Mouse (Mus musculus) CH12.LX (cell line): ENCODE data around the gene 2310030G06Rik. TPM values are rescaled to one million over a fixed set of nuclear protein-coding genes. Genes with fewer than 3 reads are reported as not detected.

ENCODE experiments used
- DNase-seq: peaks from one replicate; pipeline ENCODE4 v3.0.0-alpha.2; 2013; ENCODE audit errors: extremely low read depth
- H3K27ac ChIP-seq: 2 replicates; pipeline ENCODE4 v1.5.1; 2012; ENCODE audit warnings: low read depth, mild to moderate bottlenecking, control low read depth, moderate library complexity; ENCODE audit not compliant: insufficient read depth
- H3K27me3 ChIP-seq: replicated peaks from 2 replicates; pipeline ENCODE3; 2012; ENCODE audit warnings: inconsistent platforms
- H3K36me3 ChIP-seq, 2 experiments: replicated peaks in 1 of 2; 2 replicates each; pipeline versions ENCODE3 to v1.6.1; 2012; ENCODE audit warnings: inconsistent platforms in 1 of 2, low read length in 1 of 2, mild to moderate bottlenecking in 1 of 2, mixed read lengths in 1 of 2, moderate library complexity in 1 of 2; ENCODE audit not compliant: control insufficient read depth in 1 of 2, insufficient read depth in 1 of 2
- H3K4me1 ChIP-seq, 2 experiments: 2 replicates each; pipeline ENCODE4 v1.6.1; 2012; ENCODE audit warnings: inconsistent platforms in 1 of 2, moderate library complexity in 1 of 2; ENCODE audit not compliant: insufficient read depth in 2 of 2, control insufficient read depth in 1 of 2
- H3K4me2 ChIP-seq: 2 replicates; pipeline ENCODE4 v1.6.1; 2012; ENCODE audit warnings: low read depth, mild to moderate bottlenecking, control low read depth; ENCODE audit not compliant: poor library complexity, insufficient read depth, severe bottlenecking
- H3K4me3 ChIP-seq, 3 experiments: fragments of 150-350 bp in 1 of 3; sonication (generic) in 1 of 3; replicated peaks in 1 of 3; 2 replicates each; pipeline versions ENCODE3 to v1.5.1; 2011 to 2012; ENCODE audit warnings: low read depth in 2 of 3, low read length in 2 of 3, mild to moderate bottlenecking in 2 of 3, moderate library complexity in 2 of 3, control low read depth in 1 of 3, improper control_type of control experiment in 1 of 3, inconsistent platforms in 1 of 3, mixed read lengths in 1 of 3; ENCODE audit not compliant: poor library complexity in 1 of 3
- H3K79me2 ChIP-seq: replicated peaks from 2 replicates; pipeline ENCODE4 v1.6.1; 2012; ENCODE audit warnings: mild to moderate bottlenecking, moderate library complexity; ENCODE audit not compliant: control insufficient read depth, poor library complexity, insufficient read depth, severe bottlenecking; ENCODE audit errors: extremely low read depth
- H3K9ac ChIP-seq: 2 replicates; pipeline ENCODE4 v1.6.1; 2012; ENCODE audit warnings: low read depth, mild to moderate bottlenecking, control low read depth, moderate library complexity; ENCODE audit not compliant: insufficient read depth
- H3K9me3 ChIP-seq: replicated peaks from 2 replicates; pipeline ENCODE3; 2012; ENCODE audit warnings: low read length, inconsistent platforms, mixed read lengths
- HCFC1 ChIP-seq: IDR thresholded peaks from 2 replicates; pipeline ENCODE4 v1.6.1; 2012; ENCODE audit warnings: low read depth, mild to moderate bottlenecking, inconsistent platforms, low read length, improper control_type of control experiment
- IRF4 ChIP-seq: IDR thresholded peaks from 2 replicates; pipeline ENCODE4 v1.6.1; 2014; ENCODE audit warnings: low read depth, mild to moderate bottlenecking, inconsistent platforms, low read length, improper control_type of control experiment
- JUN ChIP-seq: IDR thresholded peaks from 2 replicates; pipeline ENCODE4 v1.6.1; 2011; ENCODE audit warnings: low read depth, mild to moderate bottlenecking, low read length, improper control_type of control experiment, moderate library complexity; ENCODE audit not compliant: insufficient read depth
- MAFK ChIP-seq: IDR thresholded peaks from 2 replicates; pipeline ENCODE4 v1.6.1; 2011; ENCODE audit warnings: low read length, improper control_type of control experiment; ENCODE audit not compliant: insufficient replicate concordance
- MAZ ChIP-seq: IDR thresholded peaks from 2 replicates; pipeline ENCODE4 v1.6.1; 2012; ENCODE audit warnings: low read depth, mild to moderate bottlenecking, inconsistent platforms, low read length, improper control_type of control experiment, moderate library complexity
- MEF2A ChIP-seq: IDR thresholded peaks from 2 replicates; pipeline ENCODE4 v1.6.1; 2014; ENCODE audit warnings: low read depth, mild to moderate bottlenecking, inconsistent platforms, low read length, improper control_type of control experiment, borderline replicate concordance
- MYC ChIP-seq: IDR thresholded peaks from 2 replicates; pipeline ENCODE4 v1.6.1; 2011; ENCODE audit warnings: low read depth, mild to moderate bottlenecking, improper control_type of control experiment, low read length
- NELFE ChIP-seq: IDR thresholded peaks from 2 replicates; pipeline ENCODE4 v1.6.1; 2011; ENCODE audit warnings: low read depth, low read length, improper control_type of control experiment
- PAX5 ChIP-seq: IDR thresholded peaks from 2 replicates; pipeline ENCODE4 v1.6.1; 2012; ENCODE audit warnings: low read length, inconsistent platforms, mixed read lengths
- POLR2AphosphoS2 ChIP-seq: IDR thresholded peaks from 2 replicates; pipeline ENCODE4 v1.6.1; 2011; ENCODE audit warnings: low read depth, low read length, improper control_type of control experiment
- RAD21 ChIP-seq: IDR thresholded peaks from 2 replicates; pipeline ENCODE4 v1.6.1; 2011; ENCODE audit warnings: low read depth, mild to moderate bottlenecking, low read length, improper control_type of control experiment, moderate library complexity
- SIN3A ChIP-seq: IDR thresholded peaks from 2 replicates; pipeline ENCODE4 v1.6.1; 2012; ENCODE audit warnings: low read length, improper control_type of control experiment, inconsistent platforms
- SMC3 ChIP-seq: IDR thresholded peaks from 2 replicates; pipeline ENCODE4 v1.6.1; 2011; ENCODE audit warnings: low read depth, low read length, improper control_type of control experiment
- ZC3H11A ChIP-seq: IDR thresholded peaks from 2 replicates; pipeline ENCODE4 v1.6.1; 2012; ENCODE audit warnings: low read depth, mild to moderate bottlenecking, inconsistent platforms, low read length, improper control_type of control experiment
- ZKSCAN1 ChIP-seq: IDR thresholded peaks from 2 replicates; pipeline ENCODE4 v1.6.1; 2012; ENCODE audit warnings: low read depth, inconsistent platforms, low read length, improper control_type of control experiment, borderline replicate concordance
- ZMIZ1 ChIP-seq: IDR thresholded peaks from 2 replicates; pipeline ENCODE4 v1.6.1; 2012; ENCODE audit warnings: low read depth, mild to moderate bottlenecking, inconsistent platforms, low read length, improper control_type of control experiment
- dilution Hi-C: fragments of 300-500 bp; cut with MboI; formaldehyde crosslinking; loops from 2 replicates; pipeline ENCODE4 v1.14.3; 2020; ENCODE audit warnings: low sequenced_read_pairs; ENCODE audit not compliant: extremely low pct_unique_long_range_greater_than_20kb, extremely low pct_ligation_motif_present
- in situ Hi-C: fragments of 300-500 bp; cut with MboI; formaldehyde crosslinking; loops from 3 replicates; pipeline ENCODE4 v1.14.3; 2019; ENCODE audit warnings: low sequenced_read_pairs, low pct_ligation_motif_present, low pct_unique_long_range_greater_than_20kb, mixed read lengths
- polyA plus RNA-seq: library from polyadenylated mRNA; unstranded; fragments of >175 nt; gene quantifications from 2 replicates; pipeline ENCODE4 v1.2.1, GENCODE M21; 2012; ENCODE audit warnings: low read depth; ENCODE audit not compliant: insufficient read length
- total RNA-seq, 2 experiments: library from RNA; depleted of rRNA; stranded (reverse); fragments of 300-350 nt in 1 of 2; fragments of >200 nt in 1 of 2; gene quantifications; 2 replicates each; pipeline ENCODE4 v1.2.3; 2012 to 2014

The 2310030G06Rik gene
- total and polyA plus RNA-seq, 3 experiments: not detected

- Histone ChIP-seq H3K36me3 (no peaks in the 10 kb centered on the region), H3K79me2 (no peaks in the 10 kb centered on the region), H3K4me1 (no peaks in the 10 kb centered on the region), H3K4me3 (no peak within 1 kb of the TSS), H3K4me2 (no peak within 1 kb of the TSS), H3K9me3 (no peaks in the 10 kb centered on the region), H3K27me3 (peaks cover 18% of the 10 kb centered on the region), H3K9ac (no peak within 1 kb of the TSS), H3K27ac (no peak within 1 kb of the TSS)
- dilution Hi-C loops: no loop called here
- in situ Hi-C loops: no loop called here
- TF ChIP-seq HCFC1 (no peak), MYC (no peak), SMC3 (no peak), ZKSCAN1 (no peak), MAZ (no peak), MAFK (no peak), JUN (no peak)
- DNase-seq: no peak
Observed at GRCm38 (mm10) chr9:50752054-50752602, 5.8 kb upstream of the 2310030G06Rik start, which contains the start of gene Hspb2. Gene Hspb2, minus strand, starts transcription at chr9:50752354.

GRCm38 (mm10) chr9:50751323-50751722 is 5.0 kb upstream of the 2310030G06Rik start, which contains the start of gene Cryab:
Gene Cryab, plus strand, starts transcription at chr9:50751325.
- no peak for DNase-seq
- Histone ChIP-seq H3K4me1 (no peaks in the 10 kb centered on the region), H3K27ac (no peak within 1 kb of the TSS), H3K4me2 (no peak within 1 kb of the TSS), H3K9me3 (no peaks in the 10 kb centered on the region), H3K9ac (no peak within 1 kb of the TSS), H3K4me3 (no peak within 1 kb of the TSS), H3K36me3 (no peaks in the 10 kb centered on the region), H3K79me2 (no peaks in the 10 kb centered on the region), H3K27me3 (peaks cover 18% of the 10 kb centered on the region)
- in situ Hi-C loops (no loop called here), dilution Hi-C loops (no loop called here)
- TF ChIP-seq POLR2AphosphoS2 (no peak), MEF2A (no peak), ZMIZ1 (no peak), ZC3H11A (no peak), ZKSCAN1 (no peak), IRF4 (no peak), MAZ (no peak), SIN3A (no peak), PAX5 (no peak), RAD21 (no peak), NELFE (no peak), JUN (no peak)
